Mouse (Mus musculus) ES-Bruce4 (cell line): ENCODE measurements around the gene Ptov1. TPM values are rescaled to one million over a fixed set of nuclear protein-coding genes. Genes with fewer than 3 reads are reported as not detected.

ENCODE experiments used
- H3K27ac ChIP-seq: 2 replicates; pipeline ENCODE4 v1.5.1; 2012; ENCODE audit warnings: low read length, inconsistent platforms; ENCODE audit not compliant: insufficient read depth
- H3K27me3 ChIP-seq: 2 replicates; pipeline ENCODE4 v1.6.1; 2012; ENCODE audit warnings: mild to moderate bottlenecking, low read length, inconsistent platforms; ENCODE audit not compliant: control insufficient read depth, poor library complexity, insufficient read depth, severe bottlenecking
- H3K36me3 ChIP-seq: 2 replicates; pipeline ENCODE4 v1.6.1; 2012; ENCODE audit warnings: inconsistent platforms, mild to moderate bottlenecking, low read length, moderate library complexity; ENCODE audit not compliant: control insufficient read depth, poor library complexity, insufficient read depth, severe bottlenecking
- H3K4me1 ChIP-seq: one replicate; pipeline ENCODE4 v1.8.1; 2011; ENCODE audit warnings: low read length; ENCODE audit not compliant: control insufficient read depth, insufficient read depth
- H3K4me3 ChIP-seq: 2 replicates; pipeline ENCODE4 v1.5.1; 2011; ENCODE audit warnings: low read depth, mild to moderate bottlenecking, low read length
- H3K9ac ChIP-seq: 2 replicates; pipeline ENCODE4 v1.6.1; 2012; ENCODE audit warnings: low read depth, mild to moderate bottlenecking, inconsistent platforms; ENCODE audit not compliant: poor library complexity, severe bottlenecking
- H3K9me3 ChIP-seq: replicated peaks from 2 replicates; pipeline ENCODE4 v1.6.1; 2012; ENCODE audit warnings: mild to moderate bottlenecking, low read length, inconsistent platforms; ENCODE audit not compliant: control insufficient read depth, poor library complexity, insufficient read depth, severe bottlenecking
- CTCF ChIP-seq: IDR thresholded peaks from one replicate; pipeline ENCODE4 v1.8.1; 2011; ENCODE audit warnings: low read depth, low read length
- EP300 ChIP-seq: IDR thresholded peaks from 2 replicates; pipeline ENCODE4 v1.6.1; 2011; ENCODE audit warnings: low read depth, low read length; ENCODE audit not compliant: insufficient read depth
- POLR2A ChIP-seq: IDR thresholded peaks from one replicate; pipeline ENCODE4 v1.8.1; 2011; ENCODE audit warnings: low read length; ENCODE audit not compliant: insufficient read depth
- polyA plus RNA-seq: library from polyadenylated mRNA; stranded (reverse); fragments of >200 nt; gene quantifications from 2 replicates; pipeline ENCODE4 v1.2.4, GENCODE M21; 2011; ENCODE audit warnings: low read depth; ENCODE audit not compliant: missing spikeins, insufficient read depth, insufficient read length

Gene Ptov1
- polyA plus RNA-seq, 1 experiment: 153 TPM

- peak overlapping the region; percentile 80 for H3K4me3 ChIP-seq
- H3K9ac ChIP-seq: peak overlapping the region; percentile 88
- H3K36me3 ChIP-seq: no peaks in the 10 kb centered on the region
- TF ChIP-seq EP300 (no peak), CTCF (no peak), POLR2A (no peak)
- H3K9me3 ChIP-seq: no peaks in the 10 kb centered on the region
- peaks cover 1% of the 10 kb centered on the region for H3K4me1 ChIP-seq
- H3K27ac ChIP-seq: peak overlapping the region; percentile 28; the same call in 1 of the 2 replicates
- no peaks in the 10 kb centered on the region for H3K27me3 ChIP-seq
Observed at GRCm38 (mm10) chr7:44896499-44896898, 26.9 kb upstream of the Ptov1 start.

- Histone ChIP-seq H3K4me1 (peaks cover 3% of the 10 kb centered on the region), H3K27me3 (no peaks in the 10 kb centered on the region), H3K4me3 (peak within 1 kb of the TSS; percentile 80), H3K36me3 (no peaks in the 10 kb centered on the region), H3K9me3 (no peaks in the 10 kb centered on the region), H3K9ac (peak within 1 kb of the TSS; percentile 88), H3K27ac (peak within 1 kb of the TSS; percentile 52)
- TF ChIP-seq POLR2A (no peak), CTCF (peak; percentile 30)
Observed at GRCm38 (mm10) chr7:44895593-44896434, 26.2 kb upstream of the Ptov1 start, which contains the start of gene Fuz. Gene Fuz, plus strand, starts transcription at chr7:44896079.

- peaks cover 3% of the 10 kb centered on the region for H3K4me1 ChIP-seq
- no peaks in the 10 kb centered on the region for H3K27me3 ChIP-seq
- H3K36me3 ChIP-seq: no peaks in the 10 kb centered on the region
- no peak for TF ChIP-seq CTCF
- no peak for TF ChIP-seq EP300
- no peak overlapping the region for H3K9ac ChIP-seq
- no peak overlapping the region for H3K4me3 ChIP-seq
- H3K9me3 ChIP-seq: no peaks in the 10 kb centered on the region
- H3K27ac ChIP-seq: no peak overlapping the region
Observed at GRCm38 (mm10) chr7:44895206-44895592, 25.6 kb upstream of the Ptov1 start.

- TF ChIP-seq CTCF (no peak), EP300 (no peak), POLR2A (no peak)
- Histone ChIP-seq H3K4me3 (no peak overlapping the region), H3K27ac (no peak overlapping the region), H3K4me1 (peaks cover 3% of the 10 kb centered on the region), H3K9ac (no peak overlapping the region), H3K9me3 (no peaks in the 10 kb centered on the region), H3K36me3 (peaks cover 3% of the 10 kb centered on the region; the same call in 1 of the 2 replicates), H3K27me3 (no peaks in the 10 kb centered on the region)
Observed at GRCm38 (mm10) chr7:44894175-44894574, 24.6 kb upstream of the Ptov1 start.

GRCm38 (mm10) chr7:44893197-44893596 lies 23.6 kb upstream of the Ptov1 start:
- Histone ChIP-seq H3K9me3 (no peaks in the 10 kb centered on the region), H3K27ac (no peak overlapping the region), H3K27me3 (no peaks in the 10 kb centered on the region), H3K4me3 (no peak overlapping the region), H3K4me1 (peaks cover 3% of the 10 kb centered on the region), H3K9ac (no peak overlapping the region), H3K36me3 (peaks cover 10% of the 10 kb centered on the region)
- no peak for TF ChIP-seq EP300
- no peak for TF ChIP-seq POLR2A
- no peak for TF ChIP-seq CTCF

- no peak for TF ChIP-seq CTCF
- peak; percentile 55 for TF ChIP-seq POLR2A
- TF ChIP-seq EP300: 0 out of 2 replicates have a peak, but pooled peaks have one; percentile 13
- peaks cover 3% of the 10 kb centered on the region for H3K4me1 ChIP-seq
Observed at GRCm38 (mm10) chr7:44892276-44892921, 22.8 kb upstream of the Ptov1 start, which contains the start of gene Med25. Gene Med25, minus strand, starts transcription at chr7:44892712.

More at GRCm38 (mm10) chr7:44892276-44892921, 22.8 kb upstream of the Ptov1 start, which contains the start of gene Med25:
- H3K9me3 ChIP-seq: no peaks in the 10 kb centered on the region
- no peaks in the 10 kb centered on the region for H3K27me3 ChIP-seq
- H3K4me3 ChIP-seq: peak within 1 kb of the TSS; percentile 94
- H3K9ac ChIP-seq: peak within 1 kb of the TSS; percentile 82
- peaks cover 10% of the 10 kb centered on the region for H3K36me3 ChIP-seq
- H3K27ac ChIP-seq: peak within 1 kb of the TSS; percentile 84
